Mouse (Mus musculus): Measurements from ENCODE around the gene A830018L16Rik.

- TF ChIP-seq CTCF (IDR thresholded peaks at IDR 0.05; ENCODE audit: extremely low read depth, insufficient read depth, low read length) = no peak
- TF ChIP-seq POLR2A (IDR thresholded peaks at IDR 0.05; ENCODE audit: extremely low read depth, insufficient read depth, low read length) = no peak
Observed at GRCm38 (mm10) chr1:11401159-11401558, 12.7 kb upstream of the A830018L16Rik start.
